Mouse (Mus musculus): ENCODE results near the gene Zfp106. TPM values are rescaled to one million over a fixed set of nuclear protein-coding genes. Genes with fewer than 3 reads are reported as not detected.

The Zfp106 gene
- polyA plus RNA-seq, 1 experiment = 87.6 TPM

GRCm38 (mm10) chr2:120529531-120529930 lies 34.1 kb downstream of the Zfp106 start:
- H3K27ac ChIP-seq (ENCODE audit: control insufficient read depth, insufficient read depth, low read length) = no peak overlapping the region
- peaks cover 80% of the 10 kb centered on the region for H3K36me3 ChIP-seq (ENCODE audit: control insufficient read depth, insufficient read depth, low read length)
- no peak overlapping the region for H3K4me3 ChIP-seq (ENCODE audit: control insufficient read depth, insufficient read depth, low read length)
- no peak for DNase-seq
- peaks cover 3% of the 10 kb centered on the region for H3K4me1 ChIP-seq (replicated peaks; ENCODE audit: control insufficient read depth, insufficient read depth, low read length)
- no peaks in the 10 kb centered on the region for H3K27me3 ChIP-seq (ENCODE audit: control insufficient read depth, insufficient read depth, low read length)
- TF ChIP-seq POLR2A (IDR thresholded peaks at IDR 0.05; ENCODE audit: control insufficient read depth, extremely low read depth, insufficient read depth, low read length, poor library complexity) (no peak), CTCF (IDR thresholded peaks at IDR 0.05; ENCODE audit: borderline replicate concordance, control insufficient read depth, extremely low read depth, insufficient read depth, low read length, poor library complexity) (no peak)

GRCm38 (mm10) chr2:120526771-120527170 lies 36.9 kb downstream of the Zfp106 start:
- no peak overlapping the region for H3K4me3 ChIP-seq (ENCODE audit: control insufficient read depth, insufficient read depth, low read length)
- H3K4me1 ChIP-seq (replicated peaks; ENCODE audit: control insufficient read depth, insufficient read depth, low read length) = peaks cover 3% of the 10 kb centered on the region
- no peaks in the 10 kb centered on the region for H3K27me3 ChIP-seq (ENCODE audit: control insufficient read depth, insufficient read depth, low read length)
- H3K27ac ChIP-seq (ENCODE audit: control insufficient read depth, insufficient read depth, low read length) = no peak overlapping the region
- WGBS = 96% methylated on average over 5 of the region's 5 CpGs
- peaks cover 84% of the 10 kb centered on the region for H3K36me3 ChIP-seq (ENCODE audit: control insufficient read depth, insufficient read depth, low read length)
- no peak for DNase-seq
- TF ChIP-seq CTCF (IDR thresholded peaks at IDR 0.05; ENCODE audit: borderline replicate concordance, control insufficient read depth, extremely low read depth, insufficient read depth, low read length, poor library complexity) (no peak), POLR2A (IDR thresholded peaks at IDR 0.05; ENCODE audit: control insufficient read depth, extremely low read depth, insufficient read depth, low read length, poor library complexity) (no peak)

- TF ChIP-seq CTCF (IDR thresholded peaks at IDR 0.05; ENCODE audit: borderline replicate concordance, control insufficient read depth, extremely low read depth, insufficient read depth, low read length, poor library complexity) (no peak), POLR2A (IDR thresholded peaks at IDR 0.05; ENCODE audit: control insufficient read depth, extremely low read depth, insufficient read depth, low read length, poor library complexity) (no peak)
- Histone ChIP-seq H3K27me3 (ENCODE audit: control insufficient read depth, insufficient read depth, low read length) (no peaks in the 10 kb centered on the region), H3K4me3 (ENCODE audit: control insufficient read depth, insufficient read depth, low read length) (no peak overlapping the region), H3K4me1 (replicated peaks; ENCODE audit: control insufficient read depth, insufficient read depth, low read length) (no peaks in the 10 kb centered on the region), H3K36me3 (ENCODE audit: control insufficient read depth, insufficient read depth, low read length) (peaks cover 93% of the 10 kb centered on the region), H3K27ac (ENCODE audit: control insufficient read depth, insufficient read depth, low read length) (no peak overlapping the region)
- DNase-seq = no peak
- 97% methylated on average over 5 of the region's 5 CpGs for WGBS
Observed at GRCm38 (mm10) chr2:120518547-120519210, 45.0 kb downstream of the Zfp106 start.

- Histone ChIP-seq H3K4me3 (ENCODE audit: control insufficient read depth, insufficient read depth, low read length) (no peak overlapping the region), H3K27ac (ENCODE audit: control insufficient read depth, insufficient read depth, low read length) (no peak overlapping the region), H3K4me1 (replicated peaks; ENCODE audit: control insufficient read depth, insufficient read depth, low read length) (no peaks in the 10 kb centered on the region), H3K27me3 (ENCODE audit: control insufficient read depth, insufficient read depth, low read length) (no peaks in the 10 kb centered on the region), H3K36me3 (ENCODE audit: control insufficient read depth, insufficient read depth, low read length) (peaks cover 74% of the 10 kb centered on the region)
- DNase-seq = no peak
- 97% methylated on average over 4 of the region's 4 CpGs for WGBS
- TF ChIP-seq POLR2A (IDR thresholded peaks at IDR 0.05; ENCODE audit: control insufficient read depth, extremely low read depth, insufficient read depth, low read length, poor library complexity) (no peak), CTCF (IDR thresholded peaks at IDR 0.05; ENCODE audit: borderline replicate concordance, control insufficient read depth, extremely low read depth, insufficient read depth, low read length, poor library complexity) (no peak)
Observed at GRCm38 (mm10) chr2:120514181-120514580, 49.5 kb downstream of the Zfp106 start.

GRCm38 (mm10) chr2:120503992-120504391 lies 59.7 kb downstream of the Zfp106 start:
- DNase-seq = no peak
- Histone ChIP-seq H3K27ac (ENCODE audit: control insufficient read depth, insufficient read depth, low read length) (peak overlapping the region; percentile 44), H3K36me3 (ENCODE audit: control insufficient read depth, insufficient read depth, low read length) (peaks cover 17% of the 10 kb centered on the region), H3K4me3 (ENCODE audit: control insufficient read depth, insufficient read depth, low read length) (no peak overlapping the region), H3K4me1 (replicated peaks; ENCODE audit: control insufficient read depth, insufficient read depth, low read length) (peaks cover 46% of the 10 kb centered on the region), H3K27me3 (ENCODE audit: control insufficient read depth, insufficient read depth, low read length) (no peaks in the 10 kb centered on the region)
- WGBS = 43% methylated on average over 5 of the region's 5 CpGs
- TF ChIP-seq CTCF (IDR thresholded peaks at IDR 0.05; ENCODE audit: borderline replicate concordance, control insufficient read depth, extremely low read depth, insufficient read depth, low read length, poor library complexity) (no peak), POLR2A (IDR thresholded peaks at IDR 0.05; ENCODE audit: control insufficient read depth, extremely low read depth, insufficient read depth, low read length, poor library complexity) (no peak)

- WGBS = 93% methylated on average over 6 of the region's 6 CpGs
- peak overlapping the region; percentile 56 for H3K27ac ChIP-seq (ENCODE audit: control insufficient read depth, insufficient read depth, low read length)
- no peaks in the 10 kb centered on the region for H3K27me3 ChIP-seq (ENCODE audit: control insufficient read depth, insufficient read depth, low read length)
- peak overlapping the region; percentile 44; the same call in 1 of the 2 replicates for H3K4me3 ChIP-seq (ENCODE audit: control insufficient read depth, insufficient read depth, low read length)
- peaks cover 47% of the 10 kb centered on the region for H3K4me1 ChIP-seq (replicated peaks; ENCODE audit: control insufficient read depth, insufficient read depth, low read length)
- H3K36me3 ChIP-seq (ENCODE audit: control insufficient read depth, insufficient read depth, low read length) = peaks cover 16% of the 10 kb centered on the region
- no peak for DNase-seq
- no peak for TF ChIP-seq POLR2A (IDR thresholded peaks at IDR 0.05; ENCODE audit: control insufficient read depth, extremely low read depth, insufficient read depth, low read length, poor library complexity)
- no peak for TF ChIP-seq CTCF (IDR thresholded peaks at IDR 0.05; ENCODE audit: borderline replicate concordance, control insufficient read depth, extremely low read depth, insufficient read depth, low read length, poor library complexity)
Observed at GRCm38 (mm10) chr2:120503094-120503493, 60.5 kb downstream of the Zfp106 start.
